In genomic region chr13:38534731-38535130, GRCm38 (mm10) we compare ENCODE assay signal across 18 mouse cellular contexts.
"Had no signal": no experiment of that assay in that cellular context is flagged by ENCODE, and none has a peak within 500 bp of the region (broad histone marks: within the 10 kb centered on the region; RNA-seq: fewer than 3 reads in every experiment).

No protein-coding gene starts in this region.

- H3K9me3 ChIP-seq: liver, embryonic 13.5 days; liver, embryonic 15.5 days; lung, embryonic 15.5 days; midbrain, embryonic 10.5 days; midbrain, embryonic 12.5 days; neural tube, embryonic 13.5 days; neural tube, embryonic 15.5 days had no signal

- H3K4me2 ChIP-seq: liver, embryonic 13.5 days; liver, embryonic 15.5 days; lung, embryonic 15.5 days; midbrain, embryonic 12.5 days; neural tube, embryonic 13.5 days; neural tube, embryonic 15.5 days had no signal

- H3K36me3 ChIP-seq: liver, embryonic 13.5 days; liver, embryonic 15.5 days; lung, embryonic 15.5 days; midbrain, embryonic 10.5 days; midbrain, embryonic 12.5 days; neural tube, embryonic 13.5 days; neural tube, embryonic 15.5 days had no signal

- DNase-seq: liver, embryonic 13.5 days; midbrain, embryonic 14.5 days; retina, postnatal 1 day; right cerebral cortex, adult 18-20 months; right cerebral cortex, postnatal 25 days; right cerebral cortex, postnatal 4 days; spleen, adult 18-20 months; thymus, adult 18-20 months; thymus, postnatal 14 days; thymus, postnatal 36 days had no signal

- H3K27ac ChIP-seq: liver, embryonic 13.5 days; liver, embryonic 15.5 days; lung, embryonic 15.5 days; midbrain, embryonic 10.5 days; midbrain, embryonic 12.5 days; neural tube, embryonic 13.5 days; neural tube, embryonic 15.5 days had no signal

- H3K9ac ChIP-seq: liver, embryonic 13.5 days; liver, embryonic 15.5 days; lung, embryonic 15.5 days; midbrain, embryonic 12.5 days; neural tube, embryonic 13.5 days; neural tube, embryonic 15.5 days had no signal

- H3K27me3 ChIP-seq: lung, embryonic 15.5 days; midbrain, embryonic 12.5 days; neural tube, embryonic 13.5 days; neural tube, embryonic 15.5 days had no signal

- H3K4me3 ChIP-seq: liver, embryonic 13.5 days; liver, embryonic 15.5 days; lung, embryonic 15.5 days; midbrain, embryonic 10.5 days; midbrain, embryonic 12.5 days; myocyte; neural tube, embryonic 13.5 days; neural tube, embryonic 15.5 days had no signal

- H3K4me1 ChIP-seq: liver, embryonic 15.5 days; midbrain, embryonic 10.5 days; midbrain, embryonic 12.5 days; neural tube, embryonic 13.5 days; neural tube, embryonic 15.5 days had no signal

- ATAC-seq: midbrain, embryonic 16.5 days had no signal
